Mouse (Mus musculus): ENCODE measurements at regions not wholly inside any gene's neighbourhood (a gene's known extent, or its start where the extent isn't known, plus 50 kb on each side); places are given as distances from the start of the nearest gene placed in this dataset.
A peak's percentile ranks its signal among the peaks of the same experiment; 100 is the strongest.

DNA sequence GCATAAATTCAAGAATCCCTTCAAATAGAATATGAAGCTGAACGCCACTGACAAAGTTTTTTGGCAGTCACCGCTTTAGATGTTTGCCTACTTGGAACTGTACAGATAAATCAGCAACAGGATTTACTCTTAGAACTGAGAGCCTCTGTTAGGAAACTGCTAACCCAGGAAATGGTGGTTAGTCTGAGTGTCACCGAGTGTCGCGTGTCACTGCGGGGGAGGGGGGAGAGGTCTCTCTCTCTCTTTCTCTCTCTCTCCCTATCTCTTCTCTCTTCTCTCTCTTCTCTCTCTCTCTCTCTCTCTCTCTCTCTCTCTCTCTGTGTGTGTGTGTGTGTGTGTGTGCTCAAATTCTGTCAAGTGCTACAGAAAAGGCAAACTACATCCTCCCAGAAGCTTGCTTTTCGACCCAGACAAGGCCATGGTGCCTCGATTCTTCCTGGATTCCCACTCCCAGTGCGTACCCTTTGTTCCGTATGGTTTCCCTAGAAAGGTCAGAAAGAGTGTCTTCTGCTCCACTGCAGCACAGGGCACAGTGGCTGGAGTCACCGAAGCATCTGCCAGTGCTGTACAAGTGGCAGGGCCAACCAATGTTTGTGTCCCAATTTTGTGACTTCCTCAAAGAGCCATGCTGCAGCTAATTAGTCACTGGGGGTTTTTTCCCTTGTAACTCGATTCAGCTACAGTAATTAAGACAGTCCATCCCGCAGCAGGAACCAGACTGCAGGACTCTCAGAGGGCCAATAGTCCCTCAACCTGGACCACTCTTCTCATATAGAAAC, 87.0 kb downstream of the Cog6 start:
- DNase-seq, result no peak

DNA sequence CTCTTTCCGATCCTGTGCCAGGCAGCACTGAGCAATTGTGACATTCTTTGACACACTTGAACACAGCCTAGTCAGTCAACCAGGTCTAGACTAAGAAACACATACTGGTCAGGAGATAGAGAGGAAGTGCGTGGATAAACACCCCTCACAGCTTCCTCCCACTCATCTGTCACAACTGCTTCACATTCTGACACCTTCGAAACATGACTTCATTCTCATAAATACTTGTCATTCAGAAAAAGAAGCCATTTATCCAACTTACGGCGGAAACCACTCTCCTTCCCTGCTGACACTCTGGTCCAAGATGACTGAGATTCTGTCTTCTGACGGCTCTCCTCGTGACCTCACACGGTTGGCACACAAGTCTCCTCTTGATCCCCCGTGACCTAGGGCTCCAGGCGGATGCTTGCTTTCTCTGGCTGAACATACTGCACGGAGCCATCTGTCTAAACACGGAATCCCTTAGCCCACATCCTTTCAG, 89.6 kb downstream of the Cog6 start:
- no peak for DNase-seq

DNA sequence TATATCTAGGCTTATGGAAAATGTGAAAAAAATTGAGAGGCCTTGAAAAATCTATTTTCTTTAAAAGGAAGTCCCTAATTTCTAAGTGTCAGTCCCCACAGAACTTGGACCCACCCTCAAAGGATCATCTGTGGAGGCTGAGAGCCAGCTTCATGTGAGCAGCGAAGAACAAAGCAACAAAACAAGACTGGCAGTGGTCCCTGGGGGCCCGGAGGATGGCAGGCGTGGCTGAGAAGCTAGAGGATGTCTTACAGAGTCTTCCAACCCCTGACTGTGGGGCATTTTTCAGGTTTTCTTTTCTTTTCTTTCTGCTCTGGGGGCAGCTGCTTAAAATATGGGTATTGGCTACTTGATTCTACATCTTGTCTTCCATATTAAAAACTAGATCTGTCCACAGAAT, 90.5 kb downstream of the Cog6 start:
- DNase-seq, result no peak

DNA sequence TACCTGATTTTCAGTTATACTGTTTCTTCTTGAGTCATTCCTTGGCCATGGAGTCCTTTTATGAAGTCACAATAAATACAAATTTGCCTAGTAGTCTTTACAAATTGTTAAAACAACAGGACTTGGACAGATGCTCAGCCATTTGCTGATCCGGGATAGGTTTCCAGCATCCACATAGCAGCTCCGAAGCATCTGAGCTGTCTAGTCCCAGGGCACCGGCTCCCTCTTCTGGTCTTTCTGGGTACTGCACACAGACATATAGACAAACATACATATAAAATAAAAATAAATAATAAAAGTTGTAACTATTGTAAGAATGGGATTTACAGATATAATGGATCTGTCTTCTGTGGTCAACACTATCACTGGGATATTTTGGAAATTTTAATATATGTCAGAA, 91.8 kb downstream of the Cog6 start:
- DNase-seq, result peak; percentile 33

DNA sequence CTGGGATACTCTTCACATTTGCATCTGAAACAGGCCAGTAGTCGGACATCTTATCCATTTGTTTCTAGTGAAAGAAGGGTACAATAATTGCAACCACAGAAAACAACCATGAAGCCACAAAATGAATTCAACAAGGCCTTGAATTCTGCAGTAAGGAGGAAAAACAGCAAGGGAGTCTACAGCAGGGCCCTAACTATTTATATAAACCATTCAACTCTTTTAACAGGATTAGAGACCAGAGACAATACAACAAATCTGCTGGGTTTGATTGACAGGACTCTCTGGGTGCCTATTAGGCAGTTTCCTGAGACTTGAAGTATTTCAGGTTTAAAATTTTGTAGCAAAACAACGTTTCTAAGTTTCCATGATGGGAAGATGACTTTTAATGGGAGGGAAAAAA, 92.4 kb downstream of the Cog6 start:
- no peak for DNase-seq

DNA sequence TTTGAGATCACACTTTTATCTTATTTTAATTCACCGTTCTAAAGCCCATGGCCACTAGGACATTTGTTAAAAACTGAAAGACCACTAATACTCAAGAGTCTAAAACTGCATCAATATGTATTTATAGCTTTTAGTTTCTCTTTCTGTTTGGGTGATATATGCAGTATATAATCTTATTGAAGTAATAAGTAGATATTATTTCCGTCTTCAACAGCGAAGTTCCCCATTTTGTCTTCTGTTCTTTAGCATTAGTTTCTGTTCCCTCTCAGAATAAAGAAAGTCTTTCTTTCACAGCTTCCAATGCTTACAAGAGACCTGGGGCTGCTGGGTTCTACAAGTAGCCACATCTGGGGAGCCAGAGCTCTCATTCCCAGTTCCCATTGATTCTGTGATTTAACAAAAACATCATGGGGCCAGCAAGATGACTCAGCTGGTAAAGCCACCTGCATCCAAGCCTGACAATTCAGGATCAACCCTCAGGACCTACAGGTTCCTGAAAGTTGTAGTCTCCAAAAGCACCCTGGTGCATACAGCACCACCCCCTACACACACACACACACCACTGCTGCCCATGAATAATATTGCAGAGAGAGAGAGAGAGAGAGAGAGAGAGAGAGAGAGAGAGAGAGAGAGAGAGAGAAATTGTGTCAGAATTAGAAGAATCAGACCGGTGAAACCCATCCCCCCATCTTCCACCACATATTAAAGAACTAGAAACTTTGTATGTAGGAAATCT, 93.0 kb downstream of the Cog6 start:
- no peak for DNase-seq

DNA sequence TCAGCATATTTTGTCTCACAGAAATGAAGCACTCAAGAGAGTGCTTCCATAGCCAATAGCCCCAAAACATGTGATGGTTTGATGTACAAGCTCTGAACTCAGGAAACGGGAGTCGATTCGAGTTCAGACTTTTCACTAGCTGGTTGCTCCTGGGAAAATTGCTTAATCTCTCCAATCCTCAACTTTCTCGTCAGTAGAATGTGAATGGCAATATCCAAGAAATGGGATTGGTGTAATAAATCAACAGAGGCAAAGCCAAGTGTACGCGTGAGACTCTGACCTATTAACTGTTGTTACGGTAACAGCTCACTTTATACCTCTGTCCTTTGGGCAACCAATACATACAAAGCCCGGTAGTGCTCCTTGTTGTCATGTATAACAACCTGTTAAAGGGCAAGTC, 94.6 kb downstream of the Cog6 start:
- no peak for DNase-seq

DNA sequence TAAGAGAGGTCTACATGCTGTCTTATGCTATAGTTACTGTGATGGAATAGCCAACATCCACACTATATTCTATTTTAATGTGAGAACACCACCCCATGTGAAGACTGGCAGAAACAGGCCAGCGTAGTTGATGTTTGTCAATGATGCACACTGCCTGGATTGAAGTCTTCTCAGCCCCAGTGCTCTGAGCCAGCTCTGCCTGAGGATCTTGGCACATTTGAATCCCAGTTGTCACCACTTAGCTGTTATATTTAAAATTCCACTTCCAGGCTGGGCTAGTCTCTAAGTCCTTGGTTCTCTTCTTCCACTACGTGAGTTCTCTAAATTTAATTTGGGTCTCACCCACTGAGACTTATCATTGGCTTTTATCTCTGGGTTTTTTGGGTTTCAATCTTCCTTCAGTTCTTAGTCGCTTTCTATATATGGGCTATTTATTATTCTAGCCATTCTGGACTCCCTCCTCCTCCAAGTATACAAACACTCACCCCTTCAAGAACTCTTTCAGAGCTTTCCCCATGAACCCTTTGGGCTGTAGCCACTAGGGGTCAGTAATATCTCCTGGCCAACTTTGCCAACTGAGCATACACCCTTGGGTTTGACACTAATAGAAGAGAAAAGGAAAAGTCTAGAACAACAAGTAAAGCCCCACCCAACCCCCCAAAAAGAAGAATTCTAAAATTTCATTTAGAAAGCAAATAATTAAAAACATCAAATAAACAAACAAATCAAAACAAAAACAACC, 110.0 kb downstream of the Cog6 start:
- no peak for DNase-seq

DNA sequence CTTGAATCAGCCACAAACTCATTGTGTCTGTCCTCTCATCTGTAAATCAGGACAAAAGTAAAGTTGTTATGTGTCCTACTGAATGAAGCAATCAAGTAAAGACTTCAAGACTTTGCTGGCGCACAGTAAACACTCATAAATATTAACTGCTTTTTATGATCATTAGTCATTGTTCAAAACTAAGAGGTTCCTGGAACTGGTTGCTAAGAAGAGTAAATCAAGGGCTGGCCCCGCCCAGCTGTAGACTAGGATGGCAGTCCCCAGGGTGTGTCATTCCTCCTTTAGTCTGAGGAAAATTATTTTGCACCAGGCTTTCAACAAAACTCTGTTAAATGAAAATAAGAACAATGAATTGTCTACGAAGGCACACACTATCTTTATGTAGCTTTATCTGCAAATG, 113.0 kb downstream of the Cog6 start:
- DNase-seq, result no peak

DNA sequence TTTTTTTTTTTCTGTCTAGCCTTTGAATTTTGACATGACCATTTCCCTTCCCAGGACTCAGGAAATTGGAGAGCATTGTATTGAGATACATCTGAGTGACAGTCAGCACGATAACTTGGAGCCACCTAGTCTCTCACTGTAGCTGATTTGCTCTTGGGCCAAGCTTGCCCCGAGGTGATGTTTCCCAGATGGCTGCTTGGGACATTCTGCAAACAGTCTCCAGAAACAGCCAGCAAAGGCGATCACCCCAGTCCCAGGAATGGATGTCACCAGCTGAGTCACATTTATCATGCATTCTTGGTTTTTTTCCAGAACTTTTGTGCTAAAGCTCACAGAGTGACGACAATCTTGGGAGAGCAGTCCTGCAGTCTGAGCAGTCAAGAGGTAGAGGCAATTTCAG, 119.4 kb downstream of the Cog6 start:
- no peak for DNase-seq

DNA sequence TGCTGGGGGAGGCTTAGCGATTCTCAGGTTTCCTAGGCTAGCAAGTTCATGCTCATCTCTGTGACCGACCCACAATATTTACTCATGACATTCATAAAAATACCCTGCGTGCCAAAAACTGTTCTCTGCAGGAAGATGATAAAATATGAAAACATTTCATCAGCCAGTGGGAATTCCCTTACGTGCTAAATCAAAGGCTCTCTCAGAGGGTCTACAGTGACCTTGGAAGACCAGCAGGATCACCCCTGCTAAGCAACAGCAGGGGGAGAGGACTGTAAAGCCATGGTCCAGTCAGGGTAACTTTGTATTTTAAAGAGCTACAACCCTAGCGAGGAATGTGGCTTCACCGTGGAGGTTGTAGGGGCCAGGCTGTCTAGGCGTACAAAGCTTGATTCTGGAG, 120.6 kb downstream of the Cog6 start:
- no peak for DNase-seq

DNA sequence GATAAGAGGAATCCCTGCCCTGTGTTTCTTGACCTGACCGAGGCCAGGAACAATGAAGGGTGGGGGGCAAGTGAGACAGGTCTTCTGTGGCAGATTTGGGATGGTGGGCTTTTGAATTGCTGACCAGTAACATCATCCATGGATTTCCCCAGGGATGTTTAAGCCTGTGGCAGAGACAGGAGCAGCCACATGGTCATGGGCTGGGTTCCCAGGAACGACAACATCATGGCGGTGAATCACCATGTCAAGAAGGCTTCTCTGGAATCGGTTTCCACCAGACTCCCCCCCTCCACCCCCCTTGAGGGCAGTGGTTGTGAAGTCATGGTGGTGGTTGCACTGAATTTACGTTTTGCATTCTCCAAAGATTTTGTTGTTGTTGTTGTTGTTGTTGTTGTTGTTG, 121.3 kb downstream of the Cog6 start:
- no peak for DNase-seq

DNA sequence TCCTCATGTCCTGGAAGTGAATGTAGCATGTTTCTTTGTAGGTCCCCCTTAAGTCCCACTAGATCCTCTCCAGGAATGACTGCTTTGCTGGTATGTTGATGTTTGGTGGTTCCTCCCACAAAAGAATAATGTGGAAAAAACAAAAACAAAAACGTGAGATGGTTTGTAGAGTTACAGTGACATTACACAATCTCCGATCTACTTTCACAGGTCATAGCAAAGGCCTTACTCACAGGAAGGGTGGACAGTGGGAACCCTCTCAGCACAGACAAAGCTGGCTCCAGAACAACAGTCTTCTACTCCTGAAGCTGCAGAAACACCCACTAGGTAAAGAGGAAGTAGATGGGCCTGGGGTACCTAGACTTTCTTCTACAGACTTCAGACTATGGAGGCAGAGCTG, 122.2 kb downstream of the Cog6 start:
- DNase-seq, result no peak

DNA sequence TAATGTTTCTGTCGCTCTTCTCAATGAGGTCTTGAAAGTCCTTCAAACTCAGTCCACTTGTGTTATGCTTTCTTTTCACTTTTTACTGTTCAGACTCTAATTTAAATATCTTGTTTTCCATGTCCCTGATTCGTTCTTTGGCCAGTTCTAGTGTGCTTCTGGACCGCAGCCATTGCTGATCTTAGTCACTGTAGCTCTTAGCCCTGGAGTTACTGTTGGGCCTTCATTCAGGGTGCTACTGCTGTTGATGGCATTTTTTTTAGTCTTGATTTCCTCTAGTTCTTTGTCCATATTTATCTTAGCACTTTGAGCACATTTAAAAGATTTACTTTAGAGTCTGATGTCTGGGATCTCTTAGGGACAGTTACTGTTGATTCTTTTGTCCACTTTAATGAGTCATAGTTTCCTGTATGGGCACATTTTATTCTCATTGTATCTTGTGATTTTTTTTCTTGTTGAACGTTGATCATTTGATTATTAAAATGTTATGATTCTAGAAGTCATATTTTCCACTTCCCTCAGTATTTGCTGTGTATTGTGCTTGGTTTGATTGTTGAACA, 127.8 kb downstream of the Cog6 start:
- no peak for DNase-seq

DNA sequence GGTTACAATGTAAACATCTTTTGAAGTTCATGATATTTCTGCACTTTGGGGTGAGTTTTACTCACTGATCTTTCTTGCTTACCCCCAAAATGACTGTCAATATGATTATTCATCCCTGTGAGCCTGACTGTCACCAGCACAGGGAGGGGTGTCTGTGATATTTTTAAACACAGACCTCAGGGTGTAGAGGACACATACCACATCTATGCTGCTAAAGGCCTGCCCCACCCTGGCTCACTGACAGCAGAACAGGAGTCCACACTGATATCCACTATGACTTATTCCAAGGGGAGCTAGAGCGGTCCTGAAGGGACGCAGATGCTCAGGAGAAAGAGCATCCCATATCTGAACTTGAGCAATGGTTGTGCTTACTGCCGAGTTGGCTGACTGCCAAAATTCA, 135.1 kb downstream of the Cog6 start:
- no peak for DNase-seq

DNA sequence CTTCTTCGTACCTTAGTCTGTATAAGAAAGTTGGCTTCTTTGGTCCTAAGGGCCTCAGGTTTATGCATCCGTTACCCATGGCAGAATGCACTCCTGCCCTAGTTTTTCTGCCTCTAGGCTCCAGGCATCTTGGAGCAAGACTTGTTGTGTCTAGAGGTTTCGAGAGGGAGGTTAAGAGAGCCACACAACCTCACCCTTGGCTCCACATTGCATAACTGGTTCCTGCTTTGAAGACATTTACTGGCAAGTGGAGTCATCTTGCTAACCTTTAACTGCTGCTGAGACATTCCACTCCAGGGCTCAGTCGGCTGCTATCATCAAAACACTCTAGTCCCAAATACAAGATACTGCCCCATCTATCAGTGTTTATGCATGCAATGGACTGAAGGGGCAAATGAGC, 135.9 kb downstream of the Cog6 start:
- no peak for DNase-seq

DNA sequence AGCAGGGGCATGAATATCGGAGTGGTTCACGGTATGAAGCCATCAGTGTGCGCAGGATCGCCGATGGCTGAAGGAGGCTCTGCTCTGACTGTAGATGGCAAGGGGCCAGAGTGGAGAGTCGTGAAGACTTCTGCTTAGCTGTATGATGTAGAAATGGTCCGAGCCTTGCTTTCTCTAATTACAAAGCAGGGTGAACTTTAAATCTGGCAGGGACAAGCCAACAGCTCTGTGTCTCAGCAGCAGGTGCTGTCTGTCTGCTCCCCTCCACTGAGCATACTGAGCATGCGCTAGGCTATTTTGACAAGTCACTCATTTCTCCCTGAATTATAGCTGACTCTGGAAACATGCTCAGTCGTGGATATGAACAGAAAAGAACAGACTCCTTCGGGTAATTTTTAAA, 137.3 kb downstream of the Cog6 start:
- no peak for DNase-seq

DNA sequence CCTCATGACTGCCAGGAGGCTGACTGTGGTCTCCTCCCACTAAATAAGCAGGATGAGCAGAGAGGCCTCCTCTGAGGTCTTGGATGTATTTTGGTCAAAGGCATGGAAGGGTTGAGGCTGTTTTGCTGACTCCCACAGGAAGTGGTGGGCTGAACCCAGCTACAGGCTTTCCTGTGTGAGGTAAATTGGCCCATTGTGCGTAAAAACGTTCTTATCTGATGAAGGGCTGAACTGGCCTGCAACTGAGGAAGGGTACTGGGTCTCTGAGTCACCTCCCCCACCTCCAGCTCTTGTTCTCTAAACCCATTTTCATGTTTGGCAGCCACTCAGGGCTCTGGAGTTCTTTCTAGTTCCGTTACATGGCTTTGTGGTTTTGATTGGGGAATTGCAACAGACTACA, 138.7 kb downstream of the Cog6 start:
- DNase-seq, result no peak

DNA sequence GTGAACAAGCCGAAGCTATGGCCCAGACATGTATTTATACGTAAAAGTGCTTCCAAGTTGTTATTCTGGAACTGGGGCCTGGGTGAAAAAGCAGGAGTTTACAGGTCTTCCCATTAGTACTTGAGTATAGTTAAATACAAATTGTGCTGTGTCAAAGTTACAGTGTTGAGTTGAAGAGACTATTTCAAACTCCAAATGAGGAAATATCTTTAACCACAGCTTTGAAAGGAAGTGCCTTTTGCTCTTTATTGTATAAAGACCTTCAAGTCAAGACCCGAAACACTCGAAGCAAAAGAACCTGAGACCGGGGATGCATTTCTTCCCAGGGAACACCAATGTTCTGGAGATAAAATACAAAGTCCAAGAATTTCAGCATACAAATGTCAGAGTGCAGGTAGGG, 144.8 kb downstream of the Cog6 start:
- DNase-seq, result no peak

DNA sequence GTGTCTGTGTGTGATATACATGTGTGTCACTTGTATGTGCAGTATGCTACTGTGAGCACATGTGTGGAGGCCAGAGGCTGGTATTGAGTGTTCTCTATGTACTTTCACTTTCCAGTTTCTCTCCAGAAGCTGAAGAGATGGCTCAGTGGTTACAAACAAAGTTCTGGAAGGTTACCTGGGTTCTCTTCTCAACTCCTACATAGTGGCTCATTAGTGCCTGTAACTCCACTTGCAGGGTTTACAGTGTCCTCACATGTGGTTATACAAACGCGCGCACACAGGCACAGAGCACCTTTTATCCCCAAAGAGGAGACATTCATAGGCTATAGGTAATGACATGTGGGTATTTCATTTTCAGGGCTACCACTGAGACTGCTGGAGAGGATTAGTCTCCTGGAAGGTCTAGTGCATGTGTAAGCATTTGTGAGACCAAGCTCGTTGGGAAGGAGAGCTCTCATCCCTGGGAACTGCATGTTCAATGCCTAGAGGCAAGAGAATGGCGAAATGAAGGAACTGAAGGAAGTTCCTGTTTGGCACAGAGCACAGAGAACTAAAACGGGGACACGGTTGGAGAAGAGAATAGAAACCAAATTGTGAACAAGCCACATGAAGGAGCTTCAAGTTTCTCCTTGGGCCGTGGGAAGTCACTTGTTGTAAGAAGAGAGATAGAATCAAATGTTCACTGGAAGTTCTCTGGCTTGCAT, 153.7 kb downstream of the Cog6 start:
- DNase-seq, result no peak

DNA sequence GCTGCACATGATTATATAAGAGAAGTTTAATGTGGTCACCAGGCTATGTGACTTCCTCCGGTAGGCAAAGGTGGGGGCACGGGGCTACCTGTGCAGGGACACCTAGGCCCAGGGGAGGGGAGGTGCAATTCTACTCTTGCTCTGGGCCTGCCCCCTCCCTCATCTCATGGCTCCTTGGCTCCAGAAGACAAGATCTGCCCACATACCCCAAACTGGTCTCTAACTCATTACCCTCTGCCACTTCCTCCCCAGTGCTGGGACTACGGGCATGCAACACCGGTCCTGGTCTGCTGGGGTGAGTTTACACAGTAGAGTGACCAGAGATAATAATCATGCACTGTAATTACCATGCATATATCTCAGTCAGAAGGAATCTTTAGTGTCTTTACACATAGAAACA, 155.0 kb downstream of the Cog6 start:
- no peak for DNase-seq

DNA sequence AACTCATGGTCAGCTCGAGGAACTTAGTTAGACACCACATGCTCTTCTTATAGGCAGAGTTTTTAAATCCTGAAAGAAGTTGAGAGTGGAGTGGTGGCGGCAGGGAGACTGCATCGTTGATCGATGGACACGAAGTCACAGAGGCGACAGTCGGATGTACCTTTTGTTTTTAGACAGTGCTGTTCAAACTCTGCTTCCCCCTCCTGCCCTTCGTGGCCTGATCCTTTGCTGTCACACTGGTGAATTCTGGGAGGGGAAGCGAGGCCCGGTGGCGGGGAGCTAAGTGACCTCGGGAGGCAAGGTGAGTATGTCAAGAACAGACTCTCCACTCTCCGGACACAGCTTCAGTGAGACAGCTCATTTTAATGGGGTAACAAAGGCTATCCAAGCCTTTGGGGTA, 155.5 kb downstream of the Cog6 start:
- no peak for DNase-seq

DNA sequence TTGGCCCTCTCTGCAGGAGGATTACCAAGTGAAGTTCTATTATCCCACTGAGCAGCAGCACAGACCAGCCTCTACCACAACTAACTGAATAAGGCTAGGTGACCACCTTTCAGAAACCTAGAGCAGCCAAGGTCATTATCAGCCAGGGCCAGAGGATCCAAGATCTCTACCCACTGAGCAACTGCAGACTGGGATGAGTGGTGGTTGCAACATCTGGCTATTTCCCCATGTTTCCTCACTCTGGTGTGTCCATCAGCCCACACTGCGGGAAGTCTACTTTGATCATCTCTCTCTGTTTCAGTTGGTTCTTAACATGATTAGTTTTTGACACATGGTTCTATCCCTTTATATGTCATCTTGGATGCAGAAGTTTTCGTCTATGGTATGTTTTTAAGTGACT, 157.2 kb downstream of the Cog6 start:
- DNase-seq, result no peak
